Mouse (Mus musculus) erythroblast, adult 5-6 weeks (primary cell): ENCODE measurements around the gene Npff. TPM values are rescaled to one million over a fixed set of nuclear protein-coding genes. Genes with fewer than 3 reads are reported as not detected.

Source experiments
- ATAC-seq: replicated peaks from 2 replicates; pipeline ENCODE4 v1.8.0; 2016; ENCODE audit warnings: moderate number of reproducible peaks, mild to moderate bottlenecking, moderate TSS enrichment, inconsistent platforms; ENCODE audit not compliant: poor library complexity, low FRiP score, severe bottlenecking
- total RNA-seq, 2 experiments: library from RNA; stranded (forward) in 1 of 2; stranded (reverse) in 1 of 2; fragments of 150-400 nt in 1 of 2; fragments of 200-764, 138-1000 nt in 1 of 2; gene quantifications; 2 replicates each; pipeline versions ENCODE4 v1.2.3 to v1.2.4; 2015 to 2017; ENCODE audit warnings: low replicate concordance in 2 of 2

Gene Npff
- total RNA-seq, 2 experiments from 2014 or later = 5.9 TPM; not detected in 1

GRCm38 (mm10) chr15:102526111-102527002, 1.6 kb upstream of the Npff start:
- no peak for ATAC-seq

GRCm38 (mm10) chr15:102521480-102521879, 3.3 kb downstream of the Npff start:
- no peak for ATAC-seq

- no peak for ATAC-seq
Observed at GRCm38 (mm10) chr15:102520416-102520815, 4.3 kb downstream of the Npff start.

GRCm38 (mm10) chr15:102519211-102520141, 5.3 kb downstream of the Npff start:
- ATAC-seq = no peak

- no peak; the same call in 1 of the 2 replicates for ATAC-seq
Observed at GRCm38 (mm10) chr15:102518859-102519201, 5.9 kb downstream of the Npff start.

GRCm38 (mm10) chr15:102517976-102518858, 6.5 kb downstream of the Npff start, which contains the start of gene Tarbp2:
TSS of gene Tarbp2 (plus strand) at chr15:102518192.
- peak; percentile 83 for ATAC-seq

- no peak for ATAC-seq
Observed at GRCm38 (mm10) chr15:102517631-102517975, 7.1 kb downstream of the Npff start.

- peak; percentile 15; the same call in 1 of the 2 replicates for ATAC-seq
Observed at GRCm38 (mm10) chr15:102516728-102517404, 7.9 kb downstream of the Npff start, which contains the start of gene Map3k12. TSS of gene Map3k12 (minus strand) at chr15:102517064.

- ATAC-seq = no peak
Observed at GRCm38 (mm10) chr15:102516293-102516692, 8.4 kb downstream of the Npff start.

- no peak for ATAC-seq
Observed at GRCm38 (mm10) chr15:102515791-102516190, 9.0 kb downstream of the Npff start.

GRCm38 (mm10) chr15:102515261-102515660, 9.5 kb downstream of the Npff start:
- no peak for ATAC-seq

- ATAC-seq = no peak
Observed at GRCm38 (mm10) chr15:102513004-102513403, 11.7 kb downstream of the Npff start.

- ATAC-seq = no peak
Observed at GRCm38 (mm10) chr15:102512471-102512870, 12.3 kb downstream of the Npff start.

GRCm38 (mm10) chr15:102512010-102512409, 12.7 kb downstream of the Npff start:
- ATAC-seq = no peak

- no peak for ATAC-seq
Observed at GRCm38 (mm10) chr15:102511285-102511833, 13.4 kb downstream of the Npff start.

- ATAC-seq = peak; percentile 90
Observed at GRCm38 (mm10) chr15:102510590-102511284, 14.0 kb downstream of the Npff start.

GRCm38 (mm10) chr15:102510110-102510509, 14.6 kb downstream of the Npff start:
- ATAC-seq = no peak

- ATAC-seq = no peak
Observed at GRCm38 (mm10) chr15:102508336-102508735, 16.4 kb downstream of the Npff start.
